Mouse (Mus musculus): ENCODE measurements around the gene Btg4.
"Not testable (repeated sequence)": the region's sequence is repeated elsewhere in the genome, so short reads cannot be mapped to it uniquely, and the experiment has no call there.

Gene Btg4

DNA sequence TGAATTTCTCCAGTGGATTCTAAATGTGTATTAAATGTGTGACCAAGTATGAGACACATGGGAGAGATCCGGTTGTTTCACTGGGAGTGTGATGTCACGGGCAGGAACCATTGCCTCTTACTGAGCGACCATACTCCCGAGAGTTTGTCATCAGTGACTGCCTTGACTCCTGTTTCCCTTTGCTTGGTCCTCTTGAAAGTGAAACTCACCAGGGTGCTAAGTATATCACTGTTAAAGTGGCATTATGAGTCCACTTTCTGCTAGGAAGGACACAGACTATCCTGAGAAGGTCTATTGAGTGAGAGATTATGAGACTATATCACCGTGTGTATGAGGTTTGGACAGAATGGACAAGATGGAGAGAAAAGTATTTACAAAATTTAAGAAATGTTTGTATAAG is 20.9 kb downstream of the Btg4 start:
- no peak for DNase-seq (ENCODE audit: low read depth, low spot score)

DNA sequence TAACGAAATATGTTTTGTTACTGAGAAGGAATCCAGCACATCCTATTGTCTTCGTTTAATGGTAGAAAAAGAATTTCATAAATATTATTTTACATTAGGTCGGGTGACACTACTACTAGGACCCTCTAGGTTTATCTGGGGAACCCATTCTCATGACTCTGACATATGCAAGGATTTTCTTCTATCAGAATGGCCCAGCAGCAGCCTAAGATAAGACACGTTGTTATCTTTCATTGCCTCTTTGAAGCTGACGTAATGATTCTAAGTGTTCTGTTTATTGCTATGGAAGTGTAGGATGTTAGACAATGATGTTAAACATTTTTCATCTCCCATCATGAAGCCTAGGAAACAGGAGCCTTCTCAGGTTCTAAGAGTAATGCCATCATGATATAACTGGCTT is 33.0 kb downstream of the Btg4 start:
- no peak for DNase-seq (ENCODE audit: low read depth, low spot score)

DNA sequence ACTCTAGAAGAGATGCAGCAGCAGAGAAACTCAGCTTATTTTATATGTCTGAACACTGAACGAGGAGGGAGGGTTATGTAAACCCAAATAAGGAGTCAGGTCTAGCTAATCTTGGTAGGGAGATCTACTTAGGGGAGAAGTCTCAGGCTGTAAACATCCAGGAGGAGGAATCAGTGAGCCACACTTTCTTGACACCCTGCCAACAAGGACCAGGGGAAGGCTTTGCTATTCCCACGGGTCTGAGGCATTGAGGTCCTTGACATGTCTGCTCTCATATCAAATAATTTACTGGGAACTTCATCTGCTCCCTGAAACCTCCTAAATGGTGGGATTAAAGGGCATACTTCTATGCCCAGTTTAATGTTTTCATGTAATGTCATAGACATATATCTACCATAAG is 35.6 kb downstream of the Btg4 start:
- DNase-seq (ENCODE audit: low read depth, low spot score), result no peak

DNA sequence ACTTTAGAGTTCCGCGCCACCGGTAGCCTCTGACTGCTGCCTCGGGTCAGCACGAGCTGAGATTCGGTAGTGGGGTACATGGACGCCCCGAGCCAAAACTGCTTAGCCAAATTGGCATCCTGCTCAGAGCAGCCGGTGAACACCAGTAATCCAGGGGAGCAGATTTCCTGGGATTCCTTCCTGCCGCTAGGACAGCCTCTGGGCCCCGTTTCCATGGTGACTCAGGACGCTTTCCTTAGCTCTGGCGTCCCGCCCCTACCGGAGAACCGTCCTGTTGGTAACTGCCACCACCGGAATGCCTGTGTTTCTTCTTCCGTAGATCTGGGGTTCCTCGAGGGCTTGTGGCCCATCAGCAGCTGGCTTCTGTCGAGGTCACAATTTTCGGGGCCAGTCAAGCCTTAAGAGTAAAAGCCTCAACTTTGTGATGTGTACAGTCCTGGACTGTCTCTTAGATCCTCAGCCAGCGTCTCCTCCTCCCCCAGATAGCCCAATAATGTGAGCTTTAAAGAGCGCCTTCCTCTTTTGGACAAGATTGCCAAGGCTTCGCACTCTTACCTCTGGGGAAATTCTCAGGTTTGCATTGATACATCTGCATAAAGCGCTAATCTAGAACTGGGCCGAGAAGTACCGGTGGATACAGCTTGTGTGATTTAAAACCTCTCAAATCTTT is 41.2 kb downstream of the Btg4 start, which contains the start of gene 4833427G06Rik:
Gene 4833427G06Rik, minus strand, starts transcription at position 323 of the 670 bp plus-strand sequence.
- peak; percentile 78 for DNase-seq (ENCODE audit: low read depth, low spot score)

DNA sequence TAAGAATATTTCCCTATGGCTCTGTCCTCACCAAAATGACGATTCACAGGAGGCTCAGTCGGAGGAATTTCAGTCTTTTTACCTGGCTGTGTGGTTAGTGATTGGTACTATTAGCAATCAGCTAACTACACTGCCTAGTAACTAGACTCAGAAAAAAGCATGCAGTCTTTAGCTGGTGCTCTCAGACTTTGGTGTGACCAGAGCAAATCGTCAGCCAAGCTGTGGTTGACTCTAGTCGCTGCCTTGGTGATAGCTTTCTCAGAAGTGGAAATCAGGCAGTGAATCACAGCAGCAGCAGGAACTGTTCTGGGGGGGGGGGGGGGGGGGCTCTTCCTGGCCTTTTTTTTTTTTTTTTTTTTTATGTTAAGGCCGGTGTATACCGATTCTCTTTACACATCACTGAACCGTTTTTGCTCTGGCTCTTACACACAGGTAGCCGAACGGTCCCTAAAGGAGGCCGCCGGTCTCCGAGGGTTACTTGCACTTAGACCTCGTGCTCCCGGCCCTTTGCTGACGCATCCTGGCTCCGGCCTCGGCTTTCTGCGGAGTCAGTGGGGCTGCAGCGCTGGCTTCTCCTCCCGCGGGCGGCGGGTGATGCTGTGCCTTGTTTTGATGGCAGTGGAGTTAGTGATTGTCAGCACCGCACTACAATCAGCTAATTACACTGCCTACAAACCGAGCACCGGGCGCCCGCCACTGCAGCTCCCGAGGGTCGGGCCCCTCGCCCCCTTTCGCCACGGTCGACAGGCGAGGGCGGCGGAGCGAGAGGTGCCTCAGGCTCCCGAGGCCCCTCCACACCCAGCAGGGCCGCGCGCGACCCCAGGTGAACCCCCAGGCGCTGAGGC is 42.5 kb downstream of the Btg4 start:
- peak; percentile 52 for DNase-seq (ENCODE audit: low read depth, low spot score)

DNA sequence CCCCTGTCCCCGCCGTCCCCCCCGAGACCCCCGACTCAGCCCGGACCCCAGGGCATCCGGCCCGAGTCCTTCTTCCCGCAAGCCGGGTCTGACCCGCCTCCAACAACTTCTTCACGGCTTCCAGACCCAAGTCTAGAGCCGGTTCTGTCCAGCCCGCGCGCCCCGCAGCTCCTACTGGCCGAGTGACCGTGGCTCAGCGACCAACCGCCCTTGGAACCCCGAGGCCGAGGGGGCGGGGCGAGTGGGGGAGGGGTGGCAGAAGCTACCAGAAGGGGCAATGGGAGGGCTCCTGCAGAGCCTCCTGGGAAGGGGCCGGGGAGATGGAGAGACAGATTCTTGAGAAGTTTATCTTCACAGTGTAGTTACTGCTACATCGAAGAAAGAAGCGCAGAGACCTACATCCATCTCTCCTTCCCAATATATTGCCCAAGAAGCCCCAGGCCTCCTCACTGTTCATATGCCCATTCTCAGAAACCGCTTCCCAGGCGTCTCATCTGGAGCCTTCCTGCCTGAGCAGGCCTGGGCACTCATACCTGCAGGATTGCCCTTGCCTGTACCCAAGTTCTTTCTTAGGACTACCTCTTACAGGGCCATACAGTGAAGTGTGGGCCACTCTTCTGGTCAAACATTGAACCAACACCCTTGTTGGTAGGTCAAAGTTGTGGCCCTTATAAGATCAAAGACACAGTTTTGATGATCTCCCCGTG is 43.3 kb downstream of the Btg4 start:
- DNase-seq (ENCODE audit: low read depth, low spot score), result peak; percentile 42

DNA sequence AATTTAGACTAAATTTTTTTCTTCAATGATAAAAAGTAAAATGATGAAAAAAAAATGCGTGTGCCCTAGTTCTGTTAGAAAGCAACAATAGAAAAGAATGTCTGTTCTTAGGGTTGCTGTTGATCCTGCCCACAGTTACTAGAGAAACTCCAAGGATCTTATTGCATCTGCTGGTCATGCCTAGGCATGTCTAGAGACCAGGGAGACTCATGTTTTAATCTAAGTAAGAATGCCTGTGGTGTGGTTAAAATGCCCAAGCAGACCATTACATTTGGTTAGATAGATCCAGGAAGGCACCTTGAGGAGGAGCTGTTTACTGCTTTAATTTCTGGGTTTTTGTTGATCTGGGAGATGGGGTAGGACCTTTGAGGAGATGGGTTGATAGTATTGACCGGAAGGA is 45.0 kb downstream of the Btg4 start:
- no peak for DNase-seq (ENCODE audit: low read depth, low spot score)

DNA sequence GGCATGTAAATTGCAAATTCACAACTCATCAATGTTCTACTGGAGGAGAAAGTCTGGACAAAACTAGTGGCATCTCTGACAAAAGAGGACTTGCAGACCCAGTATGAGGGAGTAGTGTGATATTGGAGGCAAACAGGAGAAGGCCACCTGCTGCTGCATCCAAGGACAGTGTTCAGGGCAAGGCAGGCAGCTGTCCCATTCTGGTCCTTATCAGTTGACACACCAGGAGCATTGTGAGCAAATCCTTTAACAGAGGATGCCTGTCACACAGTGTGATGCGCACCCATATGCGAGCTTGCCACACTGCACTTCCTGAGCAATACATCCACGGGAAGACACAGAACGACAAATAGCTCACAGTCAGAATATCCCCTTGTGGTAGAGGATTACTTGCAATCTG is 54.1 kb downstream of the Btg4 start:
- DNase-seq (ENCODE audit: low read depth, low spot score), result no peak

DNA sequence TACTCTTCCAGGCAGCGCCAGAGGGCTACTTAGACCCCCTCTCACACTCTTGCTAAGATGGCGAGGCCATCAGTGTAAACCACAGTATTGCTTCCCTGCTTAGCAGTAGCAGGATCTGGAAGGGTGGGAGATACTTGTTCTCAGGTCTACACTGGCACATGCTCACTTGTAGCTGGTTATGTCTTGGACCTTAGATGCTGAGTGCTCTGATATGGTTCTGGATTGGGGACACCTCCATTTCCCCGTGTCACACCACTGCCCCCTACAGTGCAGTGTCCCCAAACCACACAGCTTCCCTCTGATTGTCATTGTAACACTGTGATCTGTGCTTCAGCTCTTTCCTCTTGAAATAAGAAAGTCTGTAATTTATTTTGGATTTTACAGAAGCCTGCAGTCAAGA is 76.3 kb downstream of the Btg4 start:
- no peak for DNase-seq (ENCODE audit: low read depth, low spot score)

DNA sequence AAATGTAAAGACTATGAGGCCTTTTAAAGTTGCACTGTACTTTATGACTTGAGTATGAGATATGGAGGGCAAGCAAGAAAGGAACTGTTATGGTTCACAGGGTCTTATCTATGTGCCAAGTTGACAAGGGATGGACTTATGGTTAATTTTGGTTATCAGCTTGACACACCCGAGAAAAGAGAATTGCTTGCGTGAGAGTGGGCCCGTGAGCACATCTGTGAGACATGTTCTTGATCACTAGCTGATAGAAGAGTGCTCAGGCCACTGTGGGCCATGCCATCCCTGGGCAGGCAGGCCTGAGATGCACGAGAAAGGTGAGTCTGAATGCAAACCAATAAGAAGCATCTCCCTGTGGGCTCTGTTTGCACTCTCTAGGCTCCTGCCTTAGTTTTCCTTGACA is 76.7 kb downstream of the Btg4 start:
- no peak for DNase-seq (ENCODE audit: low read depth, low spot score)

DNA sequence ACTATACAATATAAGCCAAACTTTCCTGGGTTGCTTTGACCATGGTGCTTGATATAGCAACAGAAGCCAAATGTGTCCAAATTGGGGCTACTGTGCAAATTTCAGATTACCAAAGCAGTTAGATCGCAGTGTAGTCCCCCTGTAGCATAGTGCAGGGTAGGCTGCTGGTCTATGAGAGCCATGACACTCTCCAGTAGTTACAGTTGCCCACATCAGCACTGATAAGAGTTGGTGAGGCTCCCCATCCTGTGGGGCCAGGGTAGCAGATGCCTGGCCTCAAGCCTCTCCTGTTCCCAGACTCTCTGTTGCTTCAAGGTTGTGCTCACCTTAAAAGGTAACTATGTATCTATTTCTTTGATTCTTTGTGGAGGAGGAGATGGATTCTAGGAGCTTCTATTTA is 77.1 kb downstream of the Btg4 start:
- no peak for DNase-seq (ENCODE audit: low read depth, low spot score)

DNA sequence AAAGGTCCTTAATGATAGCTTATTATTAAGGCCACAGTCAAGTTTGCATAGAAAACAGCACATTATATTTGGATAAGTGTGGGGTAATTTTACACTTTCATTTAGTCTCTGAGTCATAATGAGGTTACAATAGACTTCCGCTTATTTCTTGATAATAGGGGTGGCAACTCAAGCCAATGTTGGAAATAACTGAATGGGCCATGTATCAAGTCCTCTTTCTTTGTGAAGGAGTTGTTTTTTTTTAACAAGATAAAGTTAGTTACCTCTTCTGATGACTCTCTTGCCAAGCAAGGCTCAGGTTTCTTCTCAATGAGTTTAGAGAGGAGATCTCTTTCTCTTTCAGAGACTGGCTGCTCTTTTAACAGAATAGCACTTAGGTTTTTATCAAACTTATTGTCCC is 77.6 kb downstream of the Btg4 start:
- no peak for DNase-seq (ENCODE audit: low read depth, low spot score)

DNA sequence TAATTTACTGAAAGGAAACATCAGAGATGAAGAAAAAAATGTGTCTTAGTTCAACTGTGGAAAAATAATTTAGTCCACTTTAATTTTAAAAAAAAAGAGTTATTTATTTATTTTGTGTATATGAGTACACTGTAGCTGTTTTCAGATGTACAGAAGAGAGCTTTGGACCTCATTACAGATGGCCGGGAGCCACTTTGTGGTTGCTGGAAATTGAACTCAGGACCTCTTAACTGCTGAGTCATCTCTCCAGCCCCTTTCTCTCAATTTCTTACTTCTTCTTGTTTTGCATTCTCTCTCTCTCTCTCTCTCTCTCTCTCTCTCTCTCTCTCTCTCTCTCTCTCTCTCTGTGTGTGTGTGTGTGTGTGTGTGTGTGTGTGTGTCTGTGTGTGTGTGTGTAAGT is 78.7 kb downstream of the Btg4 start:
- DNase-seq (ENCODE audit: low read depth, low spot score), result not testable (repeated sequence)

DNA sequence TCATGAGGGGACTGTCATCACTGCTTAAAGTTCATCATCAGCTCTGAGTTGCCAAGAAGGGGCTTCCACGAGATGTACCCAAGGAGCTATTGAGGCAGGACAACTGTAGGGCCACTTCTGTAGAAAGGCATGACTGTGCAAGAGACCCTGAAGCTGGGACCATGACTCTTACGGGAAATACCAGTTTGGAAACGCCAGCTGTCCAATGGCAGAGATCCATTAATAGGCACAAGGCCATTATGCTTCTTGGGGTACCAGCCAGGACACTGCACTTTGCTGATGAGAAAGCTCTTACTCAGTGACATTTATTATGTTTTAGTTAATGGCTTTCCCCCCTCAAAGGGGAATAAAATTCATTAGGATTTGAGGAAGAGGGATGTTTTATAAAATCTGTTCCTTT is 80.0 kb downstream of the Btg4 start:
- no peak for DNase-seq (ENCODE audit: low read depth, low spot score)

DNA sequence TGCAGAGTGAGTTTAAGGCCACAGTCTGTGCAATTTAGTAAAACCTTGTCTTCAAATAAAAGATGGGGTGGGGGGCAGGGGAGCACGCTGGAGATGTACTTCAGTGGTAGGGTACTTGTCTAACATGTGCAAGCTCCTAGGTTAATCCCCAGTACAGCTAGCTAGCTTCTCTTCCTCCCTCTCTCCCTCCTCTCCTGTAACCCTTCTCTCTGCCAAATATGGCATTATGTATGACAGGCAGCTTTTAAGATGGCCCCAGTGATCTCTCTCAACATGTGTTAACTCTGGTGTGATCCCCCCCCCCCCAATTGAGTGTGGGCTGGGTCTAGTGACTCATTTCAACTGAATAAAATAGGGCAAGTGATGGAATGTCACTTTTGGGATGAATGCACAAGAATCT is 82.7 kb downstream of the Btg4 start:
- DNase-seq (ENCODE audit: low read depth, low spot score), result no peak

DNA sequence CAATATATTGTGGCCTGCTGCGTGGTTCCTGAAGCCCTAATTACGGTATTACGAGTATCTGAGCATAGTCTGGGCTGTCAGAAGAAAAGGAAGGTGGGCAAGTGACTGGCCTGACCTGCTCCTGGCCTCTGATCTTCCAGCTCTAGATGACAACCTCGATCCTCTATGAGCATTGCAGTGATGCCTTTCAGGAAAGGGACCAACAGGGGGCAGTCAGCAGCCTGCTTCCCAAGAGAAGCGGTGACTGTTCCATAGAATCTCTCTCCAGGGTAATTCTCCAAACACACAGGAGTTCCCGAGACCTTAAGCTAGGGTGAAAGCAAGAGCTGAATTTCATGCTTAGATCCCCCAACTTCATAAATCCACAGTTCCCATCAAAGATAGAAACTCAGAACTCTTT is 83.5 kb downstream of the Btg4 start:
- DNase-seq (ENCODE audit: low read depth, low spot score), result no peak

DNA sequence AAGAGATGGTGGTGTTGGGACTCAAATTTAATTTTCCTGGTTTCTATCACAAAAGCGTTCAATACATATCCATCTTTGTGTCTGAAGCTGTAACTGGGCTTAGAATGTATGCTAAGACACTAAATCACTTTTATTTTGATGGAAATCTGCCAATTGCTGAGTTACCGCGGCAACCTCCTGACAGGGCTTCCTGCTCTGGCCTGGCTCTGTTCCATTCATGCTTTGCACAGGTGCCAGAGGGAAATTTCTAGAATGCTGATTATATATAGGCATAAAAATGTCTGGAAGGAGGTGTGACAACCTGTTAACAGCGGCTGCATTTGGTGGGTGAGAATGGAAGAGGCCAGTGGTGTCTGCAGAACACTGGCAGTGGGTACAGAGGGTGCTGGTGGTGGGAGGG is 85.8 kb downstream of the Btg4 start:
- no peak for DNase-seq (ENCODE audit: low read depth, low spot score)

DNA sequence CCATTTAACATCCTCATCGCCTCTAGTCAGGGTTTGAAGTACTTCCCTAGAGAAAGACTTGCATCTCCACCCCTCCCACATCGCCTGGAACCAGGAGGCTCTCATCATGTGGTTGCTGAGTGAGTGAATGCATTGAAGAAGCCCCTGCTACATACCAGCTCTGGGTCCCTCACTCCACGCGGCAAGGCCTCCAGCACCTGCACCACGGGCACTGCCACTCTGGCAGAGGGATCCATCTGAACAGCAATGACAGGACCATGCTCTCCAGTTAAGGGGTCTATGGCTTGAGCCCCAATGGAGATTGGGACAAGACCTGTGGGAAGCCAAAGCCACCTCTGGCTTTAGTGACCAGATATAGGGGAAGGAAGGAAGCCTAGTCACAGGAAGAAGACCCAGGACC is 86.6 kb downstream of the Btg4 start:
- no peak for DNase-seq (ENCODE audit: low read depth, low spot score)

DNA sequence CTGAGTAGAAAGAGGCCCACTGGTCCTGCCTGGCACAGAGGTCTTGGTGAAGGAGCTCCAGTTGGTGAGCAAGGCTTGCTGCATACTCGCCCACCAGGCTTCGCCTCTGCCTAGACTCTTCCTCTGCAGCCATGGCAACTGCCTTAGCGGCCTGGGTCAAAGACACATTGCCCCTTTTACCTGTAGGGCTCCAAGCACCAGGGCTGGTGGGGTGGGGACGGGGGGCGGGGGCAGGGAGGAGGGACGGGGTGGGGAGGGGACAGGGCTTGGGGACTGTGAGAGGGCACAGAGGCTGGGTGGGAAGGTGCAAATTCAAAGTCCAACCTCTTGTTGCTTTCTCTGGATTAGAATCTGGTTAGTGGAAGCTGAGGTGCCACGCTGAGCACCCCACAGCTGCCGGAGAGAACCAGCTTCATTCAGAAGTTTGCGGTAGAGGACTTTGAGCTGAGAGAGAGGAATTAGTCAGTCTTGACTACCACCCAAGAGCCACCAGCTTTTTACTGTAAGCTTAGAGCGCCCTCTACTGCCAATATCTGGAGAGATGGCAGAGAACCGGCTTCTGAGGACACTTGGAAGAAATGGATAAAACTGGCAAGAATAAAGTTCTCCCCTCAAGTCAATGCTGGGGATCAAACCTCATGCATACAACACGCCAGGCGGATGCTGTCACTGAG is 91.5 kb downstream of the Btg4 start:
- DNase-seq (ENCODE audit: low read depth, low spot score), result peak; percentile 71

DNA sequence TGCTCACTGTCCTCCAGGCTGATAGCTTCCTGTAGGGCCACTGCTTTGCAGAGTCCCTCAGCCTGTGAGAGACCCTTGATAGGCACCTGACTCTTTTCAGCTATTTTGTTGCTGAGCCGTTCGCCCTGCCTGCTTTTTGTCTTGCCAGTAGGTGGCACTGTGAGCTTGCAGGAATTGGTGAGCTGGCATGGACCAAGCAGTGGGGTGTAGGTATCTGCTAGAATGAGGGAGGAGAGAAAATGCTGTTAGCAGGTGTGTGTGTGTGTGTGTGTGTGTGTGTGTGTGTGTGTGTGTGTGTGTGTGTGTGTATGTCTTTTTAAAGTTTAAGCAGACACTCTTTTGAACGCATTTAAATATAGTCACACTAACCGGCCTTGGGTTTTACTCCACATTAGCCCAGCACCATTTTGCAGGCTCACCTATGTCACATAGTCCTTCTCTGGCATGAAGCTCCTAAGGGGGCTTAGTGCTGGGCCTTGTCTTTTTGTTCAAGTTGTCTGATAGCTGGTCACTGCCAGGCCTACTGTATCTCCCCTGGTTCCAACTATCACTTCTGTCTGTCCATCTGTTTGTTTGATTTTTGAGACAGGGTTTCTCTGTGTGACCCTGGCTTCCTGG is 101.2 kb downstream of the Btg4 start:
- DNase-seq (ENCODE audit: low read depth, low spot score), result peak; percentile 61

DNA sequence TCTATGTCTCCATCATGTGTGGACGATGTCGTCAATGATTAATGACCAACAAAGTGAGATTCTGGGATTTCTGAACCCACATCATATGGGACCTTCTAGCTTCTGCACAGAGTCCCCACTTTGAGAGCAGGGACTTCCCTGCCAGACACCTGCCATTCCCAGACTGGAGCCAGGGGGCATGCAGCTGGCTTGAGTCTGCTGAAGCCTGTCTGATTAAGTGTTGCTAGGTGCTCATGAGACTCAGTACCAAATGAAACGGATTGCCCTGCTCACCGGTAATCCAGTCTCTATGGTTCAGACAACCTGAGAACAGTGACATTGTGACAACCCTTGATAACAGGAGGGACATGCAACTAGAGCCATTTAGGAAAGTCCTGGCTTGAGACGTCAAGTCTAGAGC is 103.3 kb downstream of the Btg4 start:
- DNase-seq (ENCODE audit: low read depth, low spot score), result no peak

Data from R1 (cell line).